Mouse (Mus musculus) liver, embryonic 15.5 days (tissue): ENCODE results near the gene Tmem201. TPM values are rescaled to one million over a fixed set of nuclear protein-coding genes. Genes with fewer than 3 reads are reported as not detected.

Source experiments
- ATAC-seq: fragments of 200-750 bp; cut with Nextera tagmentation; 2 replicates; pipeline ENCODE4 v1.8.0; 2017; ENCODE audit warnings: moderate number of reproducible peaks, mild to moderate bottlenecking, moderate library complexity; ENCODE audit not compliant: insufficient read depth
- H3K27ac ChIP-seq: fragments of 300-500 bp; sonication (generic); replicated peaks from 2 replicates; pipeline ENCODE4 v1.5.1; 2015; ENCODE audit warnings: mild to moderate bottlenecking, inconsistent platforms
- H3K27me3 ChIP-seq: fragments of 300-500 bp; sonication (generic); 2 replicates; pipeline ENCODE4 v1.6.1; 2015; ENCODE audit warnings: mild to moderate bottlenecking, inconsistent platforms
- H3K36me3 ChIP-seq: fragments of 300-500 bp; sonication (generic); replicated peaks from 2 replicates; pipeline ENCODE4 v1.6.1; 2015; ENCODE audit warnings: moderate library complexity, mild to moderate bottlenecking, inconsistent platforms
- H3K4me1 ChIP-seq: fragments of 300-500 bp; sonication (generic); replicated peaks from 2 replicates; pipeline ENCODE4 v1.6.1; 2015; ENCODE audit warnings: inconsistent platforms
- H3K4me2 ChIP-seq: fragments of 300-500 bp; sonication (generic); 2 replicates; pipeline ENCODE4 v1.6.1; 2015; ENCODE audit warnings: moderate library complexity, mild to moderate bottlenecking, inconsistent platforms
- H3K4me3 ChIP-seq: fragments of 300-500 bp; sonication (generic); replicated peaks from 2 replicates; pipeline ENCODE4 v1.5.1; 2015; ENCODE audit warnings: mild to moderate bottlenecking, inconsistent platforms
- H3K9ac ChIP-seq: fragments of 300-500 bp; sonication (generic); 2 replicates; pipeline ENCODE4 v1.6.1; 2015; ENCODE audit warnings: moderate library complexity, mild to moderate bottlenecking, inconsistent platforms
- H3K9me3 ChIP-seq: fragments of 300-500 bp; sonication (generic); replicated peaks from 2 replicates; pipeline ENCODE4 v1.6.1; 2016; ENCODE audit warnings: inconsistent platforms
- WGBS: fragments of 180-500 bp; shearing (Covaris S2); methylation state at CpG from one replicate; pipeline ENCODE4 v1.1.7; 2015; ENCODE audit warnings: mixed read lengths; ENCODE audit not compliant: insufficient replicate concordance; 5-methylcytosine and 5-hydroxymethylcytosine counted together
- polyA plus RNA-seq: library from polyadenylated mRNA; unstranded; fragments of >200 nt; fragmentation: Nextera tagmentation; extraction: Ambion mirVana; gene quantifications from 2 replicates; pipeline ENCODE4 v1.2.1, GENCODE M21; 2015

The Tmem201 gene
- polyA plus RNA-seq, 1 experiment from 2014 or later, result 6.6 TPM

- H3K27ac ChIP-seq, result no peak overlapping the region
- H3K4me2 ChIP-seq, result no peak overlapping the region
- H3K4me3 ChIP-seq, result no peak overlapping the region
- no peak overlapping the region for H3K9ac ChIP-seq
- 0 out of 2 replicates have a peak, but pooled peaks cover 14% of the 10 kb centered on the region for H3K36me3 ChIP-seq
- 80% methylated on average over 18 of the region's 18 CpGs for WGBS
- H3K4me1 ChIP-seq, result 0 out of 2 replicates have a peak, but pooled peaks cover 4% of the 10 kb centered on the region
- H3K27me3 ChIP-seq, result no peaks in the 10 kb centered on the region
- H3K9me3 ChIP-seq, result no peaks in the 10 kb centered on the region
- no peak for ATAC-seq
These were observed 11.3 kb upstream of the Tmem201 start for GRCm38 (mm10) chr4:149749003-149749662.

GRCm38 (mm10) chr4:149744119-149744518 is 6.3 kb upstream of the Tmem201 start:
- Histone ChIP-seq H3K36me3 (peaks cover 20% of the 10 kb centered on the region), H3K27me3 (no peaks in the 10 kb centered on the region), H3K27ac (no peak overlapping the region), H3K9me3 (no peaks in the 10 kb centered on the region), H3K4me2 (no peak overlapping the region), H3K4me1 (no peaks in the 10 kb centered on the region), H3K9ac (no peak overlapping the region), H3K4me3 (no peak overlapping the region)
- no peak for ATAC-seq
- WGBS, result 61% methylated on average over 7 of the region's 7 CpGs

GRCm38 (mm10) chr4:149742011-149742530 is 4.2 kb upstream of the Tmem201 start:
- no peak for ATAC-seq
- 90% methylated on average over 14 of the region's 14 CpGs for WGBS
- H3K4me1 ChIP-seq, result peaks cover 8% of the 10 kb centered on the region

GRCm38 (mm10) chr4:149740301-149740700 is 2.5 kb upstream of the Tmem201 start:
- Histone ChIP-seq H3K27ac (no peak overlapping the region), H3K36me3 (peaks cover 12% of the 10 kb centered on the region), H3K4me2 (no peak overlapping the region), H3K4me1 (peaks cover 24% of the 10 kb centered on the region), H3K9me3 (no peaks in the 10 kb centered on the region), H3K4me3 (no peak overlapping the region), H3K27me3 (no peaks in the 10 kb centered on the region), H3K9ac (no peak overlapping the region)
- ATAC-seq, result no peak
- WGBS, result 68% methylated on average over 7 of the region's 7 CpGs

More at GRCm38 (mm10) chr4:149742011-149742530, 4.2 kb upstream of the Tmem201 start:
- Histone ChIP-seq H3K4me3 (no peak overlapping the region), H3K36me3 (peaks cover 16% of the 10 kb centered on the region), H3K9ac (no peak overlapping the region), H3K27ac (no peak overlapping the region), H3K4me2 (no peak overlapping the region), H3K9me3 (no peaks in the 10 kb centered on the region), H3K27me3 (no peaks in the 10 kb centered on the region)

- Histone ChIP-seq H3K9me3 (no peaks in the 10 kb centered on the region), H3K9ac (no peak overlapping the region), H3K4me1 (peaks cover 31% of the 10 kb centered on the region), H3K27me3 (no peaks in the 10 kb centered on the region), H3K4me3 (no peak overlapping the region), H3K27ac (no peak overlapping the region), H3K36me3 (peaks cover 9% of the 10 kb centered on the region), H3K4me2 (no peak overlapping the region)
- 41% methylated on average over 5 of the region's 5 CpGs for WGBS
- no peak for ATAC-seq
These were observed 1.6 kb upstream of the Tmem201 start for GRCm38 (mm10) chr4:149739478-149739877.

- no peak overlapping the region for H3K27ac ChIP-seq
- peaks cover 3% of the 10 kb centered on the region for H3K36me3 ChIP-seq
- H3K4me3 ChIP-seq, result peak overlapping the region; percentile 69
- H3K9me3 ChIP-seq, result no peaks in the 10 kb centered on the region
- 22% methylated on average over 4 of the region's 4 CpGs for WGBS
- no peak for ATAC-seq
- no peaks in the 10 kb centered on the region for H3K27me3 ChIP-seq
- H3K9ac ChIP-seq, result peak overlapping the region; percentile 62; the same call in 1 of the 2 replicates
- H3K4me2 ChIP-seq, result peak overlapping the region; percentile 97
- peaks cover 54% of the 10 kb centered on the region for H3K4me1 ChIP-seq
These were observed 1.3 kb downstream of the Tmem201 start for GRCm38 (mm10) chr4:149736581-149736980.

- Histone ChIP-seq H3K4me3 (no peak overlapping the region), H3K27ac (no peak overlapping the region), H3K4me1 (peaks cover 56% of the 10 kb centered on the region), H3K4me2 (no peak overlapping the region), H3K27me3 (no peaks in the 10 kb centered on the region), H3K9ac (no peak overlapping the region), H3K36me3 (peaks cover 9% of the 10 kb centered on the region), H3K9me3 (no peaks in the 10 kb centered on the region)
- 61% methylated on average over 5 of the region's 5 CpGs for WGBS
- ATAC-seq, result no peak
These were observed 2.1 kb downstream of the Tmem201 start for GRCm38 (mm10) chr4:149735624-149736250.

GRCm38 (mm10) chr4:149734730-149735475 is 2.9 kb downstream of the Tmem201 start:
- WGBS, result 68% methylated on average over 10 of the region's 10 CpGs

GRCm38 (mm10) chr4:149734246-149734645 is 3.6 kb downstream of the Tmem201 start:
- 66% methylated on average over 6 of the region's 6 CpGs for WGBS
- H3K4me2 ChIP-seq, result no peak overlapping the region
- H3K4me3 ChIP-seq, result no peak overlapping the region
- H3K27me3 ChIP-seq, result no peaks in the 10 kb centered on the region
- no peak overlapping the region for H3K27ac ChIP-seq
- no peak overlapping the region for H3K9ac ChIP-seq
- no peak for ATAC-seq
- H3K9me3 ChIP-seq, result no peaks in the 10 kb centered on the region
- peaks cover 22% of the 10 kb centered on the region for H3K36me3 ChIP-seq
- H3K4me1 ChIP-seq, result peaks cover 56% of the 10 kb centered on the region

More at GRCm38 (mm10) chr4:149734730-149735475, 2.9 kb downstream of the Tmem201 start:
- H3K36me3 ChIP-seq, result peaks cover 15% of the 10 kb centered on the region
- H3K27ac ChIP-seq, result no peak overlapping the region
- H3K9me3 ChIP-seq, result no peaks in the 10 kb centered on the region
- H3K4me3 ChIP-seq, result no peak overlapping the region
- H3K4me1 ChIP-seq, result peaks cover 56% of the 10 kb centered on the region
- no peak overlapping the region for H3K9ac ChIP-seq
- ATAC-seq, result no peak
- no peaks in the 10 kb centered on the region for H3K27me3 ChIP-seq
- no peak overlapping the region for H3K4me2 ChIP-seq

- H3K4me3 ChIP-seq, result no peak overlapping the region
- no peaks in the 10 kb centered on the region for H3K27me3 ChIP-seq
- peaks cover 25% of the 10 kb centered on the region for H3K36me3 ChIP-seq
- no peaks in the 10 kb centered on the region for H3K9me3 ChIP-seq
- peaks cover 56% of the 10 kb centered on the region for H3K4me1 ChIP-seq
- H3K4me2 ChIP-seq, result no peak overlapping the region
- no peak overlapping the region for H3K27ac ChIP-seq
- H3K9ac ChIP-seq, result no peak overlapping the region
- WGBS, result 67% methylated on average over 6 of the region's 6 CpGs
- no peak for ATAC-seq
These were observed 4.1 kb downstream of the Tmem201 start for GRCm38 (mm10) chr4:149733748-149734147.

- Histone ChIP-seq H3K27ac (no peak overlapping the region), H3K4me3 (no peak overlapping the region), H3K27me3 (no peaks in the 10 kb centered on the region), H3K36me3 (peaks cover 30% of the 10 kb centered on the region), H3K9ac (no peak overlapping the region), H3K4me1 (peaks cover 53% of the 10 kb centered on the region), H3K9me3 (no peaks in the 10 kb centered on the region), H3K4me2 (no peak overlapping the region)
- no peak for ATAC-seq
- 32% methylated on average over 10 of the region's 10 CpGs for WGBS
These were observed 5.0 kb downstream of the Tmem201 start for GRCm38 (mm10) chr4:149732800-149733199.
